Comparison of ENCODE assay signal across 10 mouse cellular contexts in genomic region chr6:126245986-126246385, GRCm38 (mm10).
"Had no signal": no experiment of that assay in that cellular context is flagged by ENCODE, and none has a peak within 500 bp of the region (broad histone marks: within the 10 kb centered on the region; RNA-seq: fewer than 3 reads in every experiment).

No protein-coding gene starts in this region.

- ATAC-seq: intestine, embryonic 16.5 days; midbrain, embryonic 13.5 days had no signal

- H3K4me3 ChIP-seq: hindbrain, embryonic 15.5 days; limb, embryonic 13.5 days; midbrain, embryonic 13.5 days had no signal

- H3K4me2 ChIP-seq: hindbrain, embryonic 15.5 days; limb, embryonic 13.5 days; midbrain, embryonic 13.5 days had no signal

- H3K36me3 ChIP-seq: hindbrain, embryonic 15.5 days; limb, embryonic 13.5 days; midbrain, embryonic 13.5 days had no signal

- H3K9ac ChIP-seq: hindbrain, embryonic 15.5 days; limb, embryonic 13.5 days; liver, embryonic 14.5 days; midbrain, embryonic 13.5 days had no signal

- H3K4me1 ChIP-seq: hindbrain, embryonic 15.5 days; limb, embryonic 13.5 days; midbrain, embryonic 13.5 days had no signal

- H3K27me3 ChIP-seq: hindbrain, embryonic 15.5 days; limb, embryonic 13.5 days; midbrain, embryonic 13.5 days had no signal

- H3K27ac ChIP-seq: hindbrain, embryonic 15.5 days; limb, embryonic 13.5 days; liver, embryonic 14.5 days; midbrain, embryonic 13.5 days had no signal

- H3K9me3 ChIP-seq: hindbrain, embryonic 15.5 days; limb, embryonic 13.5 days had no signal

- DNase-seq: layer of hippocampus, adult 9-11 months; left cerebral cortex, postnatal 4 days; lung, adult 18-20 months; thymus, adult 2 months; thymus, postnatal 25 days had no signal
